In genomic region chr4:117124518-117125347, GRCm38 (mm10) we compare ENCODE assay signal across 7 mouse cellular contexts. TPM values are rescaled to one million over a fixed set of nuclear protein-coding genes. Genes with fewer than 3 reads are reported as not detected.
A peak's percentile ranks its signal among the peaks of the same experiment; 100 is the strongest.
DNase-seq lines count a peak whose midpoint lies in the region; ATAC-seq and TF ChIP-seq lines count a peak whose summit lies in the region.

No protein-coding gene starts in this region.

- no peaks in the 10 kb centered on the region for H3K9me3 ChIP-seq in intestine, embryonic 16.5 days (ENCODE audit: control insufficient read depth, low read length)
- no peaks in the 10 kb centered on the region for H3K9me3 ChIP-seq in lung, embryonic 15.5 days

- peak overlapping the region; percentile 12 for H3K9ac ChIP-seq in intestine, embryonic 16.5 days (ENCODE audit: low read depth, low read length)
- H3K9ac ChIP-seq in lung, embryonic 15.5 days, result peak overlapping the region; percentile 31; the same call in 1 of the 2 replicates

- 0 out of 2 replicates have a peak overlapping the region, but pooled peaks have one; percentile 4 for H3K4me2 ChIP-seq in intestine, embryonic 16.5 days (ENCODE audit: low read depth, low read length)
- H3K4me2 ChIP-seq in lung, embryonic 15.5 days, result peak overlapping the region; percentile 26

- no peaks in the 10 kb centered on the region for H3K27me3 ChIP-seq in intestine, embryonic 16.5 days (replicated peaks; ENCODE audit: control insufficient read depth, insufficient read depth, low read length)
- no peaks in the 10 kb centered on the region for H3K27me3 ChIP-seq in lung, embryonic 15.5 days

- TF ChIP-seq CTCF in olfactory bulb, adult 2 months (IDR thresholded peaks at IDR 0.05; ENCODE audit: insufficient read depth, low read depth, low read length), result no peak

- peak; percentile 95 for DNase-seq in CD4-positive helper T cell, adult 2 months (ENCODE audit: low read depth, low spot score)
- peak; percentile 98 for DNase-seq in MEL-GATA-1-ER (ENCODE audit: extremely low read depth, low read depth)
- peak; percentile 34 for DNase-seq in gastrocnemius, postnatal 25 days
- no peak for DNase-seq in urinary bladder, postnatal 4 days (ENCODE audit: low spot score in 2 of 2)

- peaks cover 5% of the 10 kb centered on the region for H3K36me3 ChIP-seq in intestine, embryonic 16.5 days (ENCODE audit: control insufficient read depth, insufficient read depth, low read length)
- 0 out of 2 replicates have a peak, but pooled peaks cover 3% of the 10 kb centered on the region for H3K36me3 ChIP-seq in lung, embryonic 15.5 days

- no peak for TF ChIP-seq POLR2A in olfactory bulb, adult 2 months (IDR thresholded peaks at IDR 0.05; ENCODE audit: insufficient read depth, low read depth, low read length)

- H3K27ac ChIP-seq in intestine, embryonic 16.5 days (ENCODE audit: low read length), result peak overlapping the region; percentile 91
- H3K27ac ChIP-seq in lung, embryonic 15.5 days, result peak overlapping the region; percentile 94
- peak overlapping the region; percentile 71 for H3K27ac ChIP-seq in olfactory bulb, adult 2 months (ENCODE audit: insufficient read depth, low read depth, low read length)

- 55% methylated on average over 14 of the region's 14 CpGs for WGBS in intestine, embryonic 16.5 days
- WGBS in lung, embryonic 15.5 days, result 40% methylated on average over 14 of the region's 14 CpGs
- 75% methylated on average over 14 of the region's 14 CpGs for WGBS in olfactory bulb, adult 2 months

- 0 out of 2 replicates have a peak overlapping the region, but pooled peaks have one; percentile 0 for H3K4me3 ChIP-seq in intestine, embryonic 16.5 days (ENCODE audit: low read length)
- H3K4me3 ChIP-seq in lung, embryonic 15.5 days, result no peak overlapping the region
- no peak overlapping the region for H3K4me3 ChIP-seq in olfactory bulb, adult 2 months (ENCODE audit: insufficient read depth, low read depth, low read length)

- no peak for ATAC-seq in intestine, embryonic 16.5 days
- ATAC-seq in lung, embryonic 15.5 days (ENCODE audit: borderline replicate concordance, extremely low read depth, low FRiP score, low TSS enrichment), result no peak

- peaks cover 27% of the 10 kb centered on the region for H3K4me1 ChIP-seq in intestine, embryonic 16.5 days (ENCODE audit: control insufficient read depth, insufficient read depth, low read length)
- peaks cover 35% of the 10 kb centered on the region for H3K4me1 ChIP-seq in lung, embryonic 15.5 days
- peaks cover 30% of the 10 kb centered on the region for H3K4me1 ChIP-seq in olfactory bulb, adult 2 months (ENCODE audit: control insufficient read depth, insufficient read depth, low read length)

RNA-seq across cellular contexts. Expression of gene Btbd19, which starts 0.8 kb away (rescaled TPM):
- 1 to 10 TPM; 2.0 to 3.0 TPM for total RNA-seq in gastrocnemius, postnatal 25 days (2021)
- polyA plus RNA-seq in intestine, embryonic 16.5 days (2015; fragmentation: Nextera tagmentation; extraction: Ambion mirVana), result 3.9 and 4.8 TPM in 2 replicates
- polyA plus RNA-seq in lung, embryonic 15.5 days (2015; fragmentation: Nextera tagmentation; extraction: Ambion mirVana), result 5.9 and 6.8 TPM in 2 replicates
- polyA plus RNA-seq in olfactory bulb, adult 2 months (2012; ENCODE audit: insufficient read depth, insufficient read length, low replicate concordance, missing spikeins), result not detected in 2 replicates

RNA-seq across cellular contexts. Expression of gene Tctex1d4, which starts 1.9 kb away (rescaled TPM):
- not detected for total RNA-seq in gastrocnemius, postnatal 25 days (2021)
- not detected in 2 replicates for polyA plus RNA-seq in intestine, embryonic 16.5 days (2015; fragmentation: Nextera tagmentation; extraction: Ambion mirVana)
- 0.50 and 1.0 TPM in 2 replicates for polyA plus RNA-seq in lung, embryonic 15.5 days (2015; fragmentation: Nextera tagmentation; extraction: Ambion mirVana)
- polyA plus RNA-seq in olfactory bulb, adult 2 months (2012; ENCODE audit: insufficient read depth, insufficient read length, low replicate concordance, missing spikeins), result not detected in 2 replicates

RNA-seq across cellular contexts. Expression of gene Plk3, which starts 9.0 kb away (rescaled TPM):
- under 1 TPM; 0.51 to 0.62 TPM for total RNA-seq in gastrocnemius, postnatal 25 days (2021)
- polyA plus RNA-seq in intestine, embryonic 16.5 days (2015; fragmentation: Nextera tagmentation; extraction: Ambion mirVana), result 2.5 and 4.1 TPM in 2 replicates
- polyA plus RNA-seq in lung, embryonic 15.5 days (2015; fragmentation: Nextera tagmentation; extraction: Ambion mirVana), result 3.1 and 4.1 TPM in 2 replicates
- polyA plus RNA-seq in olfactory bulb, adult 2 months (2012; ENCODE audit: insufficient read depth, insufficient read length, low replicate concordance, missing spikeins), result not detected in 2 replicates

RNA-seq across cellular contexts. Expression of gene Ptch2, which starts 28.9 kb away (rescaled TPM):
- 1 to 10 TPM; 1.5 to 1.8 TPM for total RNA-seq in gastrocnemius, postnatal 25 days (2021)
- polyA plus RNA-seq in intestine, embryonic 16.5 days (2015; fragmentation: Nextera tagmentation; extraction: Ambion mirVana), result 6.2 and 6.4 TPM in 2 replicates
- polyA plus RNA-seq in lung, embryonic 15.5 days (2015; fragmentation: Nextera tagmentation; extraction: Ambion mirVana), result 7.1 and 7.9 TPM in 2 replicates
- not detected in 2 replicates for polyA plus RNA-seq in olfactory bulb, adult 2 months (2012; ENCODE audit: insufficient read depth, insufficient read length, low replicate concordance, missing spikeins)

RNA-seq across cellular contexts. Expression of gene Rps8, which starts 31.3 kb away (rescaled TPM):
- total RNA-seq in gastrocnemius, postnatal 25 days (2021), result 100 to 1,000 TPM; 527 to 576 TPM
- 811 and 851 TPM in 2 replicates for polyA plus RNA-seq in intestine, embryonic 16.5 days (2015; fragmentation: Nextera tagmentation; extraction: Ambion mirVana)
- polyA plus RNA-seq in lung, embryonic 15.5 days (2015; fragmentation: Nextera tagmentation; extraction: Ambion mirVana), result 923 and 933 TPM in 2 replicates
- polyA plus RNA-seq in olfactory bulb, adult 2 months (2012; ENCODE audit: insufficient read depth, insufficient read length, low replicate concordance, missing spikeins), result 1,906 TPM in 1 of 2 replicates, not detected in the other

Comparison
In these comparisons a context has a peak if more than half of its experiments do, and no peak if none do; other contexts are left out.
1. DNase-seq: peak in CD4-positive helper T cell, adult 2 months (single experiment), MEL-GATA-1-ER (single experiment) and gastrocnemius, postnatal 25 days (single experiment); none in urinary bladder, postnatal 4 days (0 of 2).
2. Peak in every context shown above with its lines, with median percentiles within 50 percentile points of each other: H3K27ac ChIP-seq.